Mouse (Mus musculus) hindbrain, embryonic 13.5 days (tissue): ENCODE results near the gene Thbs3. TPM values are rescaled to one million over a fixed set of nuclear protein-coding genes. Genes with fewer than 3 reads are reported as not detected.

Experiments used
- ATAC-seq: fragments of 200-750 bp; cut with Nextera tagmentation; 2 replicates; pipeline ENCODE4 v1.8.0; 2017; ENCODE audit warnings: moderate TSS enrichment; ENCODE audit not compliant: low FRiP score
- H3K27ac ChIP-seq: fragments of 300-500 bp; sonication (generic); 2 replicates; pipeline ENCODE4 v1.5.1; 2015; ENCODE audit warnings: inconsistent platforms, mild to moderate bottlenecking, moderate library complexity
- H3K27me3 ChIP-seq: fragments of 300-500 bp; sonication (generic); 2 replicates; pipeline ENCODE4 v1.6.1; 2015; ENCODE audit warnings: mild to moderate bottlenecking, inconsistent platforms
- H3K36me3 ChIP-seq: fragments of 300-500 bp; sonication (generic); 2 replicates; pipeline ENCODE4 v1.6.1; 2015; ENCODE audit warnings: mild to moderate bottlenecking, inconsistent platforms
- H3K4me1 ChIP-seq: fragments of 300-500 bp; sonication (generic); replicated peaks from 2 replicates; pipeline ENCODE4 v1.6.1; 2015; ENCODE audit warnings: inconsistent platforms
- H3K4me2 ChIP-seq: fragments of 300-500 bp; sonication (generic); 2 replicates; pipeline ENCODE4 v1.6.1; 2015; ENCODE audit warnings: inconsistent platforms, mild to moderate bottlenecking, moderate library complexity
- H3K4me3 ChIP-seq: fragments of 300-500 bp; sonication (generic); 2 replicates; pipeline ENCODE4 v1.5.1; 2015; ENCODE audit warnings: mild to moderate bottlenecking, inconsistent platforms
- H3K9ac ChIP-seq: fragments of 300-500 bp; sonication (generic); 2 replicates; pipeline ENCODE4 v1.6.1; 2015; ENCODE audit warnings: mild to moderate bottlenecking, inconsistent platforms
- H3K9me3 ChIP-seq: fragments of 300-500 bp; sonication (generic); 2 replicates; pipeline ENCODE4 v1.6.1; 2016; ENCODE audit warnings: inconsistent platforms
- WGBS: fragments of 180-500 bp; shearing (Covaris S2); methylation state at CpG from one replicate; pipeline ENCODE4 v1.1.7; 2015; 5-methylcytosine and 5-hydroxymethylcytosine counted together
- polyA plus RNA-seq: library from polyadenylated mRNA; unstranded; fragments of >200 nt; fragmentation: Nextera tagmentation; extraction: Ambion mirVana; gene quantifications from 2 replicates; pipeline ENCODE4 v1.2.1, GENCODE M21; 2015

Gene Thbs3
- polyA plus RNA-seq, 1 experiment from 2014 or later, result 53.5 TPM

DNA sequence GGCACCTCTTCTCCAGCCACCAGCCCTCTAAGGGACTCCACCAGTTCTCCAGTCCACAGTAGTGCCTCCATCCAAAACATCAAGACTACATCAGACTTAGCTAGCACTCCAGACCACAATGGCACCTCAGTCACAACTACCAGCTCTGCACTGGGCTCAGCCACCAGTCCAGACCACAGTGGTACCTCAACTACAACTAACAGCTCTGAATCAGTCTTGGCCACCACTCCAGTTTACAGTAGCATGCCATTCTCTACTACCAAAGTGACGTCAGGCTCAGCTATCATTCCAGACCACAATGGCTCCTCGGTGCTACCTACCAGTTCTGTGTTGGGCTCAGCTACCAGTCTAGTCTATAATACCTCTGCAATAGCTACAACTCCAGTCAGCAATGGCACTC lies 15.6 kb downstream of the Thbs3 start:
- Histone ChIP-seq H3K27ac (no peak overlapping the region), H3K4me1 (peaks cover 32% of the 10 kb centered on the region), H3K9ac (no peak overlapping the region), H3K36me3 (peaks cover 28% of the 10 kb centered on the region), H3K4me3 (no peak overlapping the region), H3K4me2 (no peak overlapping the region), H3K27me3 (0 out of 2 replicates have a peak, but pooled peaks cover 8% of the 10 kb centered on the region), H3K9me3 (no peaks in the 10 kb centered on the region)
- 84% methylated on average over 2 of the region's 2 CpGs for WGBS
- ATAC-seq, result no peak

GRCm38 (mm10) chr3:89231345-89231744 lies 16.4 kb downstream of the Thbs3 start:
- no peak overlapping the region for H3K4me2 ChIP-seq
- no peak for ATAC-seq
- no peak overlapping the region for H3K27ac ChIP-seq
- H3K4me3 ChIP-seq, result no peak overlapping the region
- H3K4me1 ChIP-seq, result peaks cover 24% of the 10 kb centered on the region
- 0 out of 2 replicates have a peak, but pooled peaks cover 8% of the 10 kb centered on the region for H3K27me3 ChIP-seq
- H3K9ac ChIP-seq, result no peak overlapping the region
- H3K9me3 ChIP-seq, result no peaks in the 10 kb centered on the region
- peaks cover 36% of the 10 kb centered on the region for H3K36me3 ChIP-seq
- 81% methylated on average over 7 of the region's 7 CpGs for WGBS

DNA sequence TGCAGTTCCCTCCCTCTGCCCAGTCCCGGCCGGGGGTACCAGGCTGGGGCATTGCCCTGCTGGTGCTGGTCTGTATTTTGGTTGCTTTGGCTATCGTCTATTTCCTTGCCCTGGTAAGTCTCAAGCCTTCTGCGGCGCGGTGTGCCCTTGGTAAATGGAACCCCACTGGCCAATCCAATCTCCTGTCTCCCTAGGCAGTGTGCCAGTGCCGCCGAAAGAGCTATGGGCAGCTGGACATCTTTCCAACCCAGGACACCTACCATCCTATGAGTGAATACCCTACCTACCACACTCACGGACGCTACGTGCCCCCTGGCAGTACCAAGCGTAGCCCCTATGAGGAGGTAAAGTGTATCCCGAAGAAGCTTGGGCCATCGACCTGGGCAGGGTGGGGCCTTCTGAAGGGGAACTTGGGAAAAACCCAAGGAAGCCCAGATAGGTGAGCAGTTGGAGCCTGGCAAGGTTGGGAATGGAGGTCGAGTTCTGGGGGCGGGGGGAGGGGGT lies 16.8 kb downstream of the Thbs3 start:
- Histone ChIP-seq H3K4me1 (peaks cover 19% of the 10 kb centered on the region), H3K27me3 (0 out of 2 replicates have a peak, but pooled peaks cover 8% of the 10 kb centered on the region), H3K9me3 (no peaks in the 10 kb centered on the region), H3K4me3 (no peak overlapping the region), H3K27ac (no peak overlapping the region), H3K9ac (no peak overlapping the region), H3K4me2 (no peak overlapping the region), H3K36me3 (peaks cover 41% of the 10 kb centered on the region)
- WGBS, result 80% methylated on average over 16 of the region's 16 CpGs
- no peak for ATAC-seq

DNA sequence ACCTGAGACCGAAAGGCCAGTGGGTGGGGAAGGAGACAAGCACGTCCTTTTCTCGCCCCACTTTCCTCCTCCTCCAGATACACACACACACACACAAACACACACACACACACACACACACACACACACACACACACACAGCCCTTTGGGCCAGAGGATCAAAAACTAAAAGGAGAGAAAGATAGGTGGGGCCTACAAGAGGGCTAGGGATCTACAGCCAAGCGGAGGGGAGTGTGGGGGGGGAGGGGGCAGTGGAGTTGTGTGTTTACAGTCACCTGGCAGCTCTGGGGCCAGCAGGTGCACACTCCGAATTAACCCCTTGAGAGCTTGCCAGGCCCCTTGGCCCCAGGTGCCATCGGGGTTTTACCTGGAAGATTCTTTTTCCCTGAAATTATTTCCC lies 17.6 kb downstream of the Thbs3 start:
- peaks cover 49% of the 10 kb centered on the region for H3K36me3 ChIP-seq
- H3K27ac ChIP-seq, result no peak overlapping the region
- no peak for ATAC-seq
- H3K9ac ChIP-seq, result no peak overlapping the region
- peaks cover 11% of the 10 kb centered on the region for H3K4me1 ChIP-seq
- no peaks in the 10 kb centered on the region for H3K9me3 ChIP-seq
- no peak overlapping the region for H3K4me3 ChIP-seq
- no peak overlapping the region for H3K4me2 ChIP-seq
- H3K27me3 ChIP-seq, result 0 out of 2 replicates have a peak, but pooled peaks cover 8% of the 10 kb centered on the region
- 74% methylated on average over 6 of the region's 6 CpGs for WGBS

DNA sequence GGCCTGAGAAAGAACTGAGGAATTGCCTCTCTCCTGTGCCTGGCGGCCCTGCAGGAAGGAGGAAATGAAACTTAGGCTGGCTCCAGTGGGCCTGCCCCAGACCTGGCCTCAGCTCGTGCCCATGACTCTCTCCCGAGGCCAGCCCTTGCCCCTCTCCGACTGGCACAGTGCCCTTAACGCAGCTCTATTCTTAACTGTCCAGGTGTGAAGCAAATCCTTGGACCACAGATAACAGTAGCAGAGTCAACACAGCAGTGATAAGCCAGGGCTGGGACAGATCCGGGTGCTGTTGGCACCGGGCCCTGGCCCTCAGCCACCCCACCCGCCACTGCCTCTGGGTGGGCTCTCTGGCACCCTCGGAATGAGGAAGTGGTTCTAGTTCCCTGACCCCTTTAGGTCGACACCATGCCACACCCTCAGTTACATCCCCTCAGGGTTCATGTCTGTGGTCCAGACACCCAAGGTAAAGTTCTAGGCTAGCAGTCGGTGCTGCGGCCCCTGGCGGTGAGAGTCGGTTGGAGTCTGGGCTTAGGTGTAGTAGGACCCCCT lies 18.7 kb downstream of the Thbs3 start:
- Histone ChIP-seq H3K4me3 (no peak overlapping the region), H3K27me3 (0 out of 2 replicates have a peak, but pooled peaks cover 8% of the 10 kb centered on the region), H3K9me3 (no peaks in the 10 kb centered on the region), H3K27ac (no peak overlapping the region), H3K36me3 (peaks cover 59% of the 10 kb centered on the region), H3K4me1 (peaks cover 2% of the 10 kb centered on the region), H3K4me2 (no peak overlapping the region), H3K9ac (no peak overlapping the region)
- WGBS, result 82% methylated on average over 12 of the region's 14 CpGs
- no peak for ATAC-seq

DNA sequence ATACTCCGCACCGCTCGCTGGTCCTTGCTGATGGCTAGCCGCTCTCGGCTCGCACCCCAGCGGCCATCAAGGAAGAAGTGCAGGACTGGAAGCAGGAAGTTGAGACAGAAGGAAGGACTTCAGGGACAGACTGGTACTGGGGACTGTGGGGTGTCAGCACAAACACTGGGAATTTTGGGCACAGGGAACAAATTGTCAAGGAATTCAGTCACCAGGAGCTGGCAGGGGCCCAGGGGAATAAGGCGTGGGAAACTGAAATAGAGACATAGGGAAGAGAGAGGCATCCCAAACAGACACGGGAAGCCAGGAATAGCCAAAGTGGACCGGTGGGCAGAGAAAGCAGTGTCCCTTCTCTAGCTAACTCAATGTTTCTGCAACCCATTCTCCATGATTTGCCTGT lies 21.5 kb downstream of the Thbs3 start:
- Histone ChIP-seq H3K27me3 (no peaks in the 10 kb centered on the region), H3K36me3 (peaks cover 88% of the 10 kb centered on the region), H3K4me1 (peaks cover under 1% of the 10 kb centered on the region; the same call in 1 of the 2 replicates), H3K27ac (no peak overlapping the region), H3K9ac (no peak overlapping the region), H3K4me3 (no peak overlapping the region), H3K9me3 (no peaks in the 10 kb centered on the region), H3K4me2 (no peak overlapping the region)
- WGBS, result 94% methylated on average over 10 of the region's 10 CpGs
- ATAC-seq, result no peak

- peaks cover 12% of the 10 kb centered on the region for H3K4me1 ChIP-seq
- no peak overlapping the region for H3K9ac ChIP-seq
- 94% methylated on average over 21 of the region's 21 CpGs for WGBS
- no peak overlapping the region for H3K27ac ChIP-seq
- no peak overlapping the region for H3K4me2 ChIP-seq
- H3K4me3 ChIP-seq, result no peak overlapping the region
- H3K36me3 ChIP-seq, result peaks cover 97% of the 10 kb centered on the region
- H3K9me3 ChIP-seq, result no peaks in the 10 kb centered on the region
- H3K27me3 ChIP-seq, result no peaks in the 10 kb centered on the region
- ATAC-seq, result no peak
Measured at GRCm38 (mm10) chr3:89237682-89238081, 22.7 kb downstream of the Thbs3 start.

GRCm38 (mm10) chr3:89238494-89238893 lies 23.5 kb downstream of the Thbs3 start:
- Histone ChIP-seq H3K27me3 (no peaks in the 10 kb centered on the region), H3K9ac (no peak overlapping the region), H3K27ac (no peak overlapping the region), H3K9me3 (no peaks in the 10 kb centered on the region), H3K4me3 (no peak overlapping the region), H3K4me2 (no peak overlapping the region), H3K4me1 (peaks cover 20% of the 10 kb centered on the region), H3K36me3 (peaks cover 90% of the 10 kb centered on the region)
- no peak for ATAC-seq
- WGBS, result 72% methylated on average over 8 of the region's 12 CpGs

- Histone ChIP-seq H3K9me3 (no peaks in the 10 kb centered on the region), H3K9ac (no peak overlapping the region), H3K27me3 (no peaks in the 10 kb centered on the region), H3K36me3 (peaks cover 51% of the 10 kb centered on the region), H3K27ac (no peak overlapping the region), H3K4me2 (peak overlapping the region; percentile 93), H3K4me3 (peak overlapping the region; percentile 72; the same call in 1 of the 2 replicates), H3K4me1 (peaks cover 43% of the 10 kb centered on the region)
- 70% methylated on average over 9 of the region's 9 CpGs for WGBS
- no peak for ATAC-seq
Measured at GRCm38 (mm10) chr3:89242331-89242895, 27.4 kb downstream of the Thbs3 start.

- no peaks in the 10 kb centered on the region for H3K9me3 ChIP-seq
- peak overlapping the region; percentile 98 for H3K27ac ChIP-seq
- H3K27me3 ChIP-seq, result no peaks in the 10 kb centered on the region
- peak overlapping the region; percentile 88 for H3K9ac ChIP-seq
- peak overlapping the region; percentile 72 for H3K4me3 ChIP-seq
- peak overlapping the region; percentile 93 for H3K4me2 ChIP-seq
- H3K4me1 ChIP-seq, result peaks cover 50% of the 10 kb centered on the region
- peaks cover 42% of the 10 kb centered on the region for H3K36me3 ChIP-seq
- WGBS, result 15% methylated on average over 14 of the region's 14 CpGs
- ATAC-seq, result 0 out of 2 replicates have a peak, but pooled peaks have one; percentile 9
Measured at GRCm38 (mm10) chr3:89243609-89244008, 28.6 kb downstream of the Thbs3 start.

DNA sequence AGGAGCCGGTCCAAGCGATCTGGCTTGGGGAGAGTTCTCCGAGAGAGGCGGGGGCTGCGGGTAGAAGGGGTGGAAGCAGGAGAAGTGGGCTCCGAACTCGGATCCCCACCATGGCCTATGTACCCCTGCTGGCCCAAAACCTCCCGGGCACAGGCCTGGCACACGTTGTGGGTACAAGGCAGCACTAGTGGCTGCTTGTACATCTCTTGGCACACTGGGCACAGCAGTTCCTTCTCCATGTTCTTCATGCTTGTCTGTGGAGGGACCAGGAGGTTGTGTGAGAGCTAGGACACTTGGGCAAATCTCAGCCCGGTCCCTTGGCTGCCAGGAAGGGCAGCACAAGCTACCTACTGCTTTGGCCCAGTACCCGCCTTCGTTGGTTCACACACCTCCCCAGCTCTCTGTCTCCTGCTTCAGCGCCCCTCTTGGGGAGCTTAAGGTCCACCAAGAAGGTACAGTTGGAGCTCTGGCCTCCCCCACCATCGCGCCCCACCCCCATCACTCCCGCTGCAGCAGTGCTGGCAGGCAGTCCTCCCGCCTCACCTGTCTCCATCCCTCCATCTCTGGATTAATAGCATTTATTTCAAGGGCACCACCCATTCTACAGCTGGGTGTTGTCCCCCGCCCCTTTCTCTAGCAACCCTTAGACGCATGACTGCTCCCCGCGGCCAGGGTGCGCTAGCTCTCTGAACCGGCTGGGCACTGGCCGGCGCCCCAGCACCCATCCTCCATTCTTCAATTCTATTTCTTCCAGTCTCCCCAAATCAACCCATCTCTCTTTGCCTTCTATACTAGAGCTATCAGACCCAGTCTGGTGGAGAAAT lies 29.4 kb downstream of the Thbs3 start:
- Histone ChIP-seq H3K4me1 (peaks cover 50% of the 10 kb centered on the region), H3K4me3 (peak overlapping the region; percentile 72), H3K4me2 (peak overlapping the region; percentile 93), H3K9me3 (no peaks in the 10 kb centered on the region), H3K27ac (peak overlapping the region; percentile 98), H3K9ac (peak overlapping the region; percentile 88), H3K27me3 (no peaks in the 10 kb centered on the region), H3K36me3 (peaks cover 41% of the 10 kb centered on the region)
- peak; percentile 47 for ATAC-seq
- 12% methylated on average over 25 of the region's 25 CpGs for WGBS

- WGBS, result under 1% methylated on average over 15 of the region's 26 CpGs
Measured at GRCm38 (mm10) chr3:89244982-89245687, 30.2 kb downstream of the Thbs3 start.

More at GRCm38 (mm10) chr3:89244982-89245687, 30.2 kb downstream of the Thbs3 start:
- Histone ChIP-seq H3K9ac (peak overlapping the region; percentile 88), H3K9me3 (no peaks in the 10 kb centered on the region), H3K27me3 (no peaks in the 10 kb centered on the region), H3K36me3 (peaks cover 40% of the 10 kb centered on the region), H3K4me1 (peaks cover 50% of the 10 kb centered on the region), H3K4me3 (peak overlapping the region; percentile 72), H3K27ac (peak overlapping the region; percentile 98), H3K4me2 (peak overlapping the region; percentile 93)
- ATAC-seq, result peak; percentile 67
